Mouse (Mus musculus) C2C12 (cell line): ENCODE data around the gene Mtmr2. TPM values are rescaled to one million over a fixed set of nuclear protein-coding genes. Genes with fewer than 3 reads are reported as not detected.
"Not testable (repeated sequence)": the region's sequence is repeated elsewhere in the genome, so short reads cannot be mapped to it uniquely, and the experiment has no call there.

Experiments
- H3K27me3 ChIP-seq: one replicate; pipeline ENCODE4 v1.6.1; 2011; ENCODE audit not compliant: control insufficient read depth, insufficient read depth, insufficient read length
- H3K36me3 ChIP-seq: one replicate; pipeline ENCODE4 v1.6.1; 2011; ENCODE audit not compliant: control insufficient read depth, insufficient read depth
- H3K4me3 ChIP-seq: one replicate; pipeline ENCODE4 v1.5.1; 2011; ENCODE audit warnings: mild to moderate bottlenecking, control low read depth; ENCODE audit not compliant: poor library complexity, insufficient read depth, severe bottlenecking
- H3K79me2 ChIP-seq: one replicate; pipeline ENCODE4 v1.6.1; 2011; ENCODE audit not compliant: control insufficient read depth, insufficient read depth
- H3K79me3 ChIP-seq: one replicate; pipeline ENCODE4 v1.6.1; 2011; ENCODE audit warnings: low read depth, control low read depth
- H3ac ChIP-seq: one replicate; pipeline ENCODE3; 2011; ENCODE audit warnings: low read depth; ENCODE audit not compliant: control insufficient read depth, insufficient read length
- CEBPB ChIP-seq: IDR thresholded peaks from one replicate; pipeline ENCODE4 v1.6.1; 2011; ENCODE audit warnings: low read depth, mild to moderate bottlenecking, control low read depth, moderate library complexity
- CTCF ChIP-seq: IDR thresholded peaks from one replicate; pipeline ENCODE4 v1.5.1; 2011; ENCODE audit not compliant: control insufficient read depth, insufficient read depth, insufficient read length
- FOSL1 ChIP-seq: IDR thresholded peaks from one replicate; pipeline ENCODE4 v1.8.0; 2011; ENCODE audit warnings: mild to moderate bottlenecking, low read length; ENCODE audit not compliant: poor library complexity, insufficient read depth, severe bottlenecking
- MAX ChIP-seq: IDR thresholded peaks from one replicate; pipeline ENCODE4 v1.6.1; 2011; ENCODE audit warnings: mild to moderate bottlenecking, control low read depth
- MYOD1 ChIP-seq: IDR thresholded peaks from one replicate; pipeline ENCODE4 v1.6.1; 2011; ENCODE audit warnings: low read depth; ENCODE audit not compliant: control insufficient read depth, insufficient read length
- MYOG ChIP-seq: IDR thresholded peaks from one replicate; pipeline ENCODE4 v1.6.1; 2011; ENCODE audit not compliant: control insufficient read depth, insufficient read length; ENCODE audit errors: extremely low read depth
- USF1 ChIP-seq: IDR thresholded peaks from one replicate; pipeline ENCODE4 v1.6.1; 2011; ENCODE audit warnings: low read depth, mild to moderate bottlenecking, control low read depth, moderate library complexity
- polyA plus RNA-seq: library from polyadenylated mRNA; unstranded; fragments of >200 nt; fragmentation: generic; extraction: Trizol; gene quantifications from one replicate; pipeline ENCODE4 v1.2.1, GENCODE M21; 2012; ENCODE audit warnings: missing spikeins

Gene Mtmr2
- polyA plus RNA-seq, 1 experiment: 30.8 TPM

GRCm38 (mm10) chr9:13707066-13707555, 41.1 kb upstream of the Mtmr2 start:
- no peaks in the 10 kb centered on the region for H3K79me2 ChIP-seq
- no peaks in the 10 kb centered on the region for H3K36me3 ChIP-seq
- H3K79me3 ChIP-seq: no peaks in the 10 kb centered on the region
- no peak overlapping the region for H3ac ChIP-seq
- H3K27me3 ChIP-seq: no peaks in the 10 kb centered on the region
- H3K4me3 ChIP-seq: no peak overlapping the region
- TF ChIP-seq MYOD1 (no peak), MYOG (no peak), CEBPB (no peak), USF1 (no peak), FOSL1 (no peak), MAX (no peak), CTCF (no peak)

GRCm38 (mm10) chr9:13709436-13709835, 38.8 kb upstream of the Mtmr2 start:
- H3K4me3 ChIP-seq: no peak overlapping the region
- no peak for TF ChIP-seq MYOG
- no peak for TF ChIP-seq USF1
- no peak for TF ChIP-seq FOSL1
- no peak for TF ChIP-seq CTCF
- TF ChIP-seq MAX: no peak
- no peak for TF ChIP-seq MYOD1
- TF ChIP-seq CEBPB: no peak
- no peaks in the 10 kb centered on the region for H3K27me3 ChIP-seq
- no peaks in the 10 kb centered on the region for H3K79me3 ChIP-seq
- no peak overlapping the region for H3ac ChIP-seq
- H3K79me2 ChIP-seq: no peaks in the 10 kb centered on the region
- no peaks in the 10 kb centered on the region for H3K36me3 ChIP-seq

GRCm38 (mm10) chr9:13715891-13716290, 32.3 kb upstream of the Mtmr2 start:
- H3K79me3 ChIP-seq, H3K4me3 ChIP-seq, H3K36me3 ChIP-seq, H3K27me3 ChIP-seq, H3ac ChIP-seq, H3K79me2 ChIP-seq: not testable (repeated sequence)

GRCm38 (mm10) chr9:13716316-13717099, 31.7 kb upstream of the Mtmr2 start:
- TF ChIP-seq MAX (no peak), MYOG (no peak), CTCF (peak; percentile 23)
- Histone ChIP-seq H3K79me3 (no peaks in the 10 kb centered on the region), H3K79me2 (no peaks in the 10 kb centered on the region), H3ac (no peak overlapping the region), H3K4me3 (no peak overlapping the region), H3K27me3 (no peaks in the 10 kb centered on the region), H3K36me3 (no peaks in the 10 kb centered on the region)

- H3K79me2 ChIP-seq: peaks cover 55% of the 10 kb centered on the region
- H3K4me3 ChIP-seq: peak overlapping the region; percentile 64
- H3K79me3 ChIP-seq: peaks cover 47% of the 10 kb centered on the region
- no peaks in the 10 kb centered on the region for H3K27me3 ChIP-seq
- H3K36me3 ChIP-seq: no peaks in the 10 kb centered on the region
- H3ac ChIP-seq: peak overlapping the region; percentile 76
- TF ChIP-seq CEBPB: no peak
- TF ChIP-seq CTCF: no peak
- TF ChIP-seq MYOD1: no peak
- no peak for TF ChIP-seq MYOG
- no peak for TF ChIP-seq USF1
- TF ChIP-seq MAX: no peak
- no peak for TF ChIP-seq FOSL1
Measured at GRCm38 (mm10) chr9:13748798-13749674, 826 bp downstream of the Mtmr2 start.

GRCm38 (mm10) chr9:13749675-13749998, 1.4 kb downstream of the Mtmr2 start:
- Histone ChIP-seq H3ac (peak overlapping the region; percentile 76), H3K36me3 (no peaks in the 10 kb centered on the region), H3K4me3 (peak overlapping the region; percentile 64), H3K79me2 (peaks cover 57% of the 10 kb centered on the region), H3K27me3 (no peaks in the 10 kb centered on the region), H3K79me3 (peaks cover 48% of the 10 kb centered on the region)
- TF ChIP-seq MAX: no peak
- no peak for TF ChIP-seq CTCF
- no peak for TF ChIP-seq MYOD1
- no peak for TF ChIP-seq CEBPB
- TF ChIP-seq USF1: no peak
- TF ChIP-seq MYOG: no peak
- TF ChIP-seq FOSL1: no peak
